Mouse (Mus musculus): ENCODE data around the gene Ano1.

The Ano1 gene

DNA sequence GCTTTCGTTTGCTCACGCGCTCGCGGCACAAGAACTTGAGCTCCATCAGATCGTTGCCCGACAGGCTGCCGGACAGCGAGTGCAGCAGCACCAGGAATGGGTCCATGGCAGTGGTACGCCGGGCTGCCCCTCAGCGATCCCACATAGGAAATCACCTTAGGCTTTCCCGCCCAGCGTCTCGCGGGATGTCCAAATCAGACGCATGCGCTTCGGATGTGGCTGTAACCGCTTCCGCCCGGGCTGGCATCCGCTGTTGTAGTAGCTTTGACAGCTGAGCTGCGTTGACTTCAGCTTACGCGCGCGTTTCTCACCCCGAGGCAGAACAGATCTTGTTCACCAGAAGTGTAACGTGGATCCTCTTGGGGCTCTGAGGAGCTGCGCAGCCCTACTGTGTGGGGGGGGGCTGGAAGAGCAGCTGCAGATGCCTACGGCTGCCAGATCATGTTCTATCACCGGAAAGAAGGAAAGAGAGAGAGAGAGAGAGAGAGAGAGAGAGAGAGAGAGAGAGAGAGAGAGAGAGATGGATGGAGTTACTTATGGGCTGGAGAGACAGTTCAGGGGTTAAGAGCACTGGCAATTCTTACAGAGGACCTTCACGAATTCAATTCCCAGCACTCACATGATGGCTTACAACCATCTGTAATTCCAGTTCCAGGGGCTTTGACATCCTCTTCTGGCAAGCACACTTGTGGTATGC lies 169.3 kb downstream of the Ano1 start, which contains the start of gene Fadd:
Gene Fadd (minus strand): TSS at position 180 of the 697 bp plus-strand sequence.
- peak; percentile 96 for DNase-seq (ENCODE audit: low spot score)

DNA sequence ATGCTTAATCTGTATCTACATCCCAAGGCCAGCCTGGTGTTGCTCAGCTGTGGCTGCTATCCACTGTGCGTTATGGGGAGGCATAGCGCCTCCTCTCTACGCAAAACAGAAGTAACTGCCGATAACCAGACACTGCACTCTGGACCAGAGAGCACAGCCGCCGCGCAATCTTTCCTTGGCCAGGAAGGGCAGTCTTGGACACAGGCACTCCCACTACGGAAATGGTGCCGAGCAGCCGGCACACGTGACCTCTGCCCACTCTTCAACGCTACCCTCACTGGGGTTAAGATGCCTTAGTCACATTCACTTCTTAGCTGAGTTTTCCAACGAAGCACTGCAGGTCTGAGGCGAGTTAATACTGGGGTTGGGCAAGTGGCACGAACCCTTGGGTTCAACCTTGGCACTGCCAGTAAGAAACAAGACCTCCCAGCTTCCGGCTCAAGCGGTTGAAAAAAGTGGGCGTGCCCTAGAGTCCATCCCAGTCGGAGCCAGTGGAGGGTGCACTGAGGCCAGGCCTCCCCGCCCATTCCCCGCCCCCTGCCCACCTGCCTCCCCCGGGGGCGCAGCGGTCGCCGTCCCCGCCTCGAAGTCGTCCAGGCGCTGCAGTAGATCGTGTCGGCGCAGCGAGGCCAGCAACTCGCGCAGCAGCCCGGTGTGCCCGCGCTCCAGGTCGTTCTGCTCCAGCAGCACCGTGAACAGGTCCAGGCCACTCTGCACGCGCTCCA lies 170.1 kb downstream of the Ano1 start:
- peak; percentile 85 for DNase-seq (ENCODE audit: low spot score)

DNA sequence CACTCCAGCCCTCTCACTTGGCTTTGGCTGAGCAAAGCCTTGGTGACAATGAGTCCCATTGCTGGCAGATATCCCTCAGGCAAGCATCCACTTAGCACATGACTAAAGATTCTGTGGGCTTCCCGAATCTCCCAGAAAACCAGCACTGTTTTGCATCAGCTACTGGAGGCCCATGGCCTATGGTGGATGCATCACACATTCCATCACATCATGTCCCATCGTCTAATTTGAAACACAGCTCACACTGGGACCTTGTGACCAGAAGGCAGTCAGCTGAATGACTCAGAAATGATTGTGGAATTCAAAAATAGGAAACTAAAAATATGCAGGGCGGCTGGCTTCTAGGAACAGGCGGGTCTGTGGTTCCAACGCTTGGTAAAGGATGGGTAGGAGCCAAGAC lies 173.9 kb downstream of the Ano1 start:
- DNase-seq (ENCODE audit: low spot score) = no peak

GRCm38 (mm10) chr7:144572234-144572633 lies 179.5 kb downstream of the Ano1 start:
- no peak for DNase-seq (ENCODE audit: low spot score)

- no peak for DNase-seq (ENCODE audit: low spot score)
These were observed 180.2 kb downstream of the Ano1 start for GRCm38 (mm10) chr7:144571598-144571997.

- DNase-seq (ENCODE audit: low spot score) = peak; percentile 57
These were observed 182.3 kb downstream of the Ano1 start for GRCm38 (mm10) chr7:144569428-144569827.

DNA sequence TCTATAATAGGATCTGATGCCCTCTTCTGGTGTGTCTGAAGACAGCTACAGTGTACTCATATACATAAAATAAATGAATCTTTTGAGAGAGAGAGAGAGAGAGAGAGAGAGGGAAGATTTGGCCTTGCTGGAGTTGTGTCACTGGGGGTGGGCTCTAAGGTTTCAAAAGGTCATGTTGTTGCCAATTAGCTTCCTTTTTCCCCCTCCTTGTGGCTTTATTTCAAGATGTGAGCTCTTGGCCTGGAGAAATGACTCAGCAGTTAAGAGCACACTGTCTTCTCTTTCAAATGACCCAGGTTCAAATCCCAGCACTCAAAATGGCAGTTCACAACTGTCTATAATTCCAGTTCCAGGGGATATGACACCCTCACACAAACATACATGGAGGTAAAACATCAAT lies 183.7 kb downstream of the Ano1 start:
- DNase-seq (ENCODE audit: low spot score) = no peak

GRCm38 (mm10) chr7:144566921-144567682 lies 184.7 kb downstream of the Ano1 start:
- DNase-seq (ENCODE audit: low spot score) = peak; percentile 29

DNA sequence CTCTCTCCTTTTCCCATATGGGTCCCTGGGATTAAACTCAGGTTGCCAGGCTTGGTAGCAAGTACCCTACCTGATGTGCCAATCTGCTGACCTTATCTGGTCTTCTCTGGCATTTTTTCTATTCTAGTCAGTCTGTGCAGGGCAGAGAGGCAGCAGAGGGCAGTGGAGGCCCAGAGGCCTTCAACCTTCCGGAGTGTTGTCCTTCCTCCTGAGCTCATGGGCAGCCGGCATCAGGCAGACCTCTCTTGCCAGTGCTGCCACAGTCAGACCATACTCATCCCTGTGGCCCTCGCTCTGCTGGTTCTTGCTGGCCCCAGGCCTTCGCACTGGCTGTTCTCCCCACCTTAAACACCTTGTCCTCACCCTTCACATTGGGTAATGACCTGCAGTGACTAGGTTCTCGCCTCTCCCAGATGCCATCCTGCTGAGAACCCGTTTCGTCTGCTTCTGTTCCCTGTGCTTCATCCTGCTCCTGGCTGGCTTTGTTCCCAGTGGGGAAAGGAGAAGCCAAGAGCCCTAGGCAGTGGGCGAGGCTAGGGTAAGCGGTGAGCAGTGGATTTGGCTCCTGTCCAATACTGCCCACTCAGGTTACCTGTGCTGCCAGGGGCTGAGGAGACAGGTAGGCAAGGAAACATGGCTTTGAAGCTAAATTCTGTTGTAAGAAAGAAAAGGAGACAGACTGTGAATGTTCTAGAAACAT lies 188.2 kb downstream of the Ano1 start:
- DNase-seq (ENCODE audit: low spot score) = peak; percentile 59

- no peak for DNase-seq (ENCODE audit: low spot score)
These were observed 189.8 kb downstream of the Ano1 start for GRCm38 (mm10) chr7:144562016-144562415.

- DNase-seq (ENCODE audit: low spot score) = no peak
These were observed 191.2 kb downstream of the Ano1 start for GRCm38 (mm10) chr7:144560594-144560993.

GRCm38 (mm10) chr7:144558552-144558951 lies 193.2 kb downstream of the Ano1 start:
- DNase-seq (ENCODE audit: low spot score) = no peak

DNA sequence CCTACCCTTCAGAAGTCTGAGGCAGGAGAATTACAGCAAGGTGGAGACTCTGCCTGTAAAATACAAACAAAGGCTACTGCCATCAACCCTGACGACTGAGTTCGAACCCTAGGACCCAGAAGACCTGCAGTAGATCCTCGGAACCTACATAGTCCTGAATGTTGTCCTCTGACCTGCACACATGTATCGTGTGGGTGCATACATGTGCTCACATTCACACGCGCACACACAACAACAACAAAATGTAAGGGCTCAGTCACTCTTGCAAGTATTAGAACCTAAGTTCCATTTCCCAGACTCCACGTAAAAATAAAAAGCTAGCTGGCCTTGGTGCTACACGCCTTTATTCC lies 197.7 kb downstream of the Ano1 start:
- no peak for DNase-seq (ENCODE audit: low spot score)

- peak; percentile 99 for DNase-seq (ENCODE audit: low spot score)
These were observed 198.3 kb downstream of the Ano1 start, which contains the start of gene Ppfia1 for GRCm38 (mm10) chr7:144553237-144554122. Ppfia1 (minus strand) TSS chr7:144553729.

DNA sequence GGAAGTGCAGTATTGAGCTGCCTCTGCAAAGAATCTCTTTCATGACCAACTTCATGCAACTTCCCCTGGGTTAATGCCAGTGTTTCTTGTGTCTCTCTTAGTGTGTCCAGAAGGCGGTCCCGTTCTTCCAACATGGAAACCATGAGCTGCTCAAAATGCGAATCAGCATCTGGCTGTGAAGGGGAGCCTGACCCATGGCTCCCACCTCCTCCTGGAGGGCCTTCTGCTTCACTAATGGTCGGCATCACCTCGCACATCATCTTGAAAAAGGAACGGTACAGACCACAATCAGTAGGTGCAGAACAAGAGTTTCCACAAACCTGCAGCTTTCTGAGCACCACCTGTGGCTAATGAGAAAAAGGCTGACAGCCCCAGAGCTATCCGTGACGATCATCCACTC lies 199.5 kb downstream of the Ano1 start:
- DNase-seq (ENCODE audit: low spot score) = no peak

- no peak for DNase-seq (ENCODE audit: low spot score)
These were observed 201.0 kb downstream of the Ano1 start for GRCm38 (mm10) chr7:144550811-144551210.

DNA sequence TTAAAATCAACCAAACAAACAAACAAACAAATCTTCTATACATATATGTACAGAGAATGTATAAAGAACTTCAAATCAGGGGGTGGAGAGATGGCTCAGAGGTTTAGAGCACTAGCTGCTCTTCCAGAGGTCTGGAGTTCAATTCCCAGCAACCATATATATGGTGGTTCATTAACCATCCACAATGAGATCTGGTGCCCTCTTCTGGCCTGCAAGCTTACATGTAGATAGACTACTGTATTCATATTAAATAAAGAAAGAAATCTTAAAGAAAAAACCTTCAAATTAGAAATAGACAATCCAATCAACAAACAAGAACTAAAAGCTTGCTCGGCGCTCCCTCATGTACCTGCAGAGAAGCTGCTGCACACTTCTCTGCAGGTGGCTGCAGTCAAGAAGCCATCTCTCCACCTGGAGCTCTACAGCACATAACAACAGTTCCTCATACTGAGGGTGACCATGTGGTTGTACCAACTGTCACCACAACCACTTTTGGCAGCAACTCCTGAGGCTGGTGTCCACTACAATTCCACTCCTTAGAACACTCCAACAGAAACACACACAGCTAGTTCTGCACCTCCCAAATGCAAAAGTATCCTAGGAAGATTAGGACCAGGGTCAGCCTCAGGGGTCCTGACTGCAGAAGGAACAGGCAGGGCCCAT lies 201.7 kb downstream of the Ano1 start:
- no peak for DNase-seq (ENCODE audit: low spot score)

GRCm38 (mm10) chr7:144545231-144545630 lies 206.5 kb downstream of the Ano1 start:
- no peak for DNase-seq (ENCODE audit: low spot score)

DNA sequence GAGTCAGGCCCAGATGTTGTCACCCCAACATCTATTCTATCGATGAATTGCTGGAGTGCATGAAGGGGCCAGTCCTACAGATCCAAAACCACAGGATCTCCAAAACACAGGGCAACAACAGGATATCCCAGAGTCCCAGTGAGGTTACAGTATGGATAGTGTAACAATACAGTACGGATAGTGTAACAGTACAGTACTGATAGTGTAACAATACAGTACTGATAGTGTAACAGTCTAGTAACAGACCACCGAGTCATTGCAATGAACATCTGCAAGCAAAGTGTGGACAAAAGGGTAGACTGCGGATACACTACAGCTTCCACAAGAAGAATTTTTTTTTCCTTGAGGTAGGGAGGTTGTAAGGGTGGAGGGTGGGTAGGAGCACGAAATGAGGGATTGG lies 210.4 kb downstream of the Ano1 start:
- no peak for DNase-seq (ENCODE audit: low spot score)

GRCm38 (mm10) chr7:144539146-144539545 lies 212.6 kb downstream of the Ano1 start:
- DNase-seq (ENCODE audit: low spot score) = no peak

All from urinary bladder, postnatal 14 days (tissue).